Mouse (Mus musculus): ENCODE data around the gene Zfp420.
A peak's percentile ranks its signal among the peaks of the same experiment; 100 is the strongest.

Gene Zfp420

DNA sequence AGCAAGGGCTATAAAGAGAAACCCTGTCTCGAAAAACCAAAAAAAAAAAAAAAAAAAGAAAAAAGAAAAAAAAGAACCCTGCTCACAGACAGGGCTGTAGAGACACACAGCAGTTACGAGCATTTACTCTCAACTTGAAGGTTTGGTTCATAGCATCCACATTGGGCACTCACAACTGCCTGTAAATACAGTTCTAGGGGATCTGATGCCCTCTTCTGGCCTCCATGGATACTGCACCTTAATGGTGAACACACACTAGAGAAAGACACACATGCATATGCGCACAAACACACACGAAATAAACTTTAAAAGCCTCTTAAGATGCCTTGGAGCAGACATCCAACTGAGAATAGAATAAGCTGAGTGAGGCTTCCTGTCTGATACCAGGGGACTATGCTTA is 38.6 kb downstream of the Zfp420 start:
- no peak for DNase-seq (ENCODE audit: extremely low read depth, insufficient read length, low spot score)

DNA sequence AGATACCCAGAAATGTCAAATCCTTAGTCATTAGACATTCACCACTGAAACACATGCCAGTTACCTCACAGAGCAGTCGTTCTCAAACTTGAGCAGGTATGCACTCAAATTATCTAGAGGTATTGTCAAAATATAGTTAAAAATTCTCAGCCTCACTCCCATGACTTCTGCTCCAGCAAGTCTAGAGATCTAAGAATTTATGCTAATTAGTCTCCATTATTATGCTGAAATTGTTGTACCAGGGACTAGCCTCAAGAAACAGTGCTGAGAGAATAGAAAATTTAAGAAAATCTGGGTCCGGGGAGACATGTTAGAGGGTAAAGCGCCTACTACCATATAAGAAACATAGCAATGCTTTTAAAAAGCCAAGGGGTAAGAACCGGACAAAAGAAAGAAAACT is 44.3 kb downstream of the Zfp420 start:
- DNase-seq (ENCODE audit: extremely low read depth, insufficient read length, low spot score) = no peak

- peak; percentile 54 for DNase-seq (ENCODE audit: extremely low read depth, insufficient read length, low spot score)
These were observed 46.3 kb downstream of the Zfp420 start, which contains the start of gene Zfp27 for GRCm38 (mm10) chr7:29905966-29906681. TSS of gene Zfp27 (minus strand) at chr7:29906572.

DNA sequence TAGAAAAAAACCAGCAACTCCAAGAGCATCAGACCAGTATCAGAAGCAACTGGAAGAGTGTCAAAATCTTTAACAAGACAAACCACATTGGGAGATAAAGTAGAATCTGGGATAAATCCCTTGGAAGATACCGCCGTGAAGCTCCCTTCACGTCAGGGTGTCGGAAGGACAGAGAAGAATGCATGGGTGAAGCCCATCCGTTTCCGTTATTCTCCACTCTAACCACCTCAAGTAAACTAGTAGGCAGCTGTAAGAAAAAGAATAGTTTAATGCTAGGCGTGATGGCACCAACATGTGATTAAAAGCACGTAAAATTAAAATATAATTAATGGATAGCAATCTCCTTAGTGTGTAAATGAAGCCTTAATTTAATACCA is 46.9 kb downstream of the Zfp420 start:
- DNase-seq (ENCODE audit: extremely low read depth, insufficient read length, low spot score) = no peak

GRCm38 (mm10) chr7:29907206-29907605 is 47.4 kb downstream of the Zfp420 start:
- no peak for DNase-seq (ENCODE audit: extremely low read depth, insufficient read length, low spot score)

DNA sequence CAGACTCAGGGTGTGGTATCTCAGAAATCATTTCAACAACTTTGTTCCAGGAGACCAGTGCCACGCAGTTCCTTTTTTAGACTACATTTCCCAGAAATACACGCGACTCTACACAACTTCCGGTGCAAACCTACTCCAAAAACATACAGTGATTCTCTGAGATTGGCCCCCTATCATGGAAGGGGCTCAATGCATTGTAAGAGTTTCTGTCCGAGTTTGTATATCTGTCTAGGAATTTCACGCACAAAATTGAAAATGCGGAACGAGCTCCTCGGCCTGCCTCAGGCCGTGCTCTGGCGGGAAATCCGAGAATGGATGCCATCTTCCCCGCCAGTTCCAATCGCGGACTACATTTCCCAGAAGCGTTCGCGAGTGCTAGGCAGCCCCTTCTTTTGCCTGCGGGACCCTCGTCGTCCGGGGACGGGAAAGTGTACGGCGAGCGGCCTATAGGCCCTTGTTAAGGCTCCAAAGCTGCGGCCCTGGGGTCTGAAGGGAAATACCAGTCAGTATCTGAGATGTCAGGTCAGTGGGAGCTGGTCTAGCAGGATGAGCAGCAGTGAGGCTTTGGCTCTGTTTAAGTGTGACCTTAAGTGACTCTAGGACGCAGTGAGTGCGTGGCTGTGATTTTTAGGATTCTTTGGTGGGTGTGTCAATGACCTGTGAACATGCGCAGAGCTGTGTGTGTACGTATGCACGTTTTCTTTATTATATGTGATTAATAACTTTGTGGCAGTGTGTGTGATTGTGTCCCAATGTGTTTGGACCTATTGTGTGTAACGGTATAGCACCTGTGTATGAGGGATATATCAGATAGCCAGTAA is 48.6 kb downstream of the Zfp420 start, which contains the start of gene Zfp383:
Zfp383 (plus strand) TSS at position 94 of the 821 bp plus-strand sequence.
- peak; percentile 86 for DNase-seq (ENCODE audit: extremely low read depth, insufficient read length, low spot score)

GRCm38 (mm10) chr7:29910252-29910651 is 50.5 kb downstream of the Zfp420 start:
- no peak for DNase-seq (ENCODE audit: extremely low read depth, insufficient read length, low spot score)

DNA sequence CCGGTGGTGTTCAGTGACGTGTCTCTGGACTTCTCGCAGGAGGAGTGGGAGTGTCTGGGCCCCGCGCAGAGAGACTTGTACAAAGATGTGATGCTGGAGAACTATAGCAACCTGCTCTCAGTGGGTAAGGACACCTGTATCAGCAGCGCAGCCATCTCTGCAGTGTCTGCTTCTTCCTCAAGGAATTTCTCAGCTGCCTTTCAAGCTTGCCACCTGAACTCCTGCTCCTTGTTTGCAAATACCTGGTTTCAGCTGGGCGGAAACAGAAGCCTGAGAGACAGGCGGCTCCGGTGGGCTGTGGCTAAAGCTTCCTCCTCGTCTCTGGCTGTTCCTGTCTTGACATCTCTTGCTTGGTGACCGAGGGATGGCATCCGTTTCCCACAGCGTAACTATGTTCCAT is 52.4 kb downstream of the Zfp420 start:
- DNase-seq (ENCODE audit: extremely low read depth, insufficient read length, low spot score) = no peak

- no peak for DNase-seq (ENCODE audit: extremely low read depth, insufficient read length, low spot score)
These were observed 57.7 kb downstream of the Zfp420 start for GRCm38 (mm10) chr7:29917371-29918061.

DNA sequence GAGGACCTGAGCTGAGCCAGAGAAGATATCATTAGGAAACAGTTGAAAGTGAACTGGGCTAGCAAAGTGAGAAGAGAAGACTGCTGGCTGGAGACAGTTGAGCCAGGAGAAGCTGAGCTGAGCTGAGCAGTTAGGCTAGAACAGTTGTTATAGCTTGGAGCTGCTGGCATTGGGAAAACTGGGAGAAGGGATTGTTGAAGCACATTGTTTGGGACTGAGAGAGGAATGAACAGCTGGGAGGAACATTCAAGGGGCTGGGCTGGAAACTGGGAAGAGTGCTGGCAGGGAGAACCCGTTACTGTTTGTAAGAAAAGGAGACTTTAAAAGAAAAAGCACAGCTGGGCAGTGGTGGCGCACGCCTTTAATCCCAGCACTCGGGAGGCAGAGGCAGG is 58.3 kb downstream of the Zfp420 start:
- DNase-seq (ENCODE audit: extremely low read depth, insufficient read length, low spot score) = no peak

- DNase-seq (ENCODE audit: extremely low read depth, insufficient read length, low spot score) = no peak
These were observed 61.8 kb downstream of the Zfp420 start for GRCm38 (mm10) chr7:29921439-29922093.

GRCm38 (mm10) chr7:29922780-29923179 is 63.0 kb downstream of the Zfp420 start:
- no peak for DNase-seq (ENCODE audit: extremely low read depth, insufficient read length, low spot score)
